Comparison of ENCODE assay signal across 8 mouse cellular contexts in genomic region chr10:121206002-121206742, GRCm38 (mm10).
DNase-seq lines count a peak whose midpoint lies in the region; ATAC-seq and TF ChIP-seq lines count a peak whose summit lies in the region.

No protein-coding gene starts in this region.

- H3K79me2 ChIP-seq in liver, adult 2 months (ENCODE audit: control insufficient read depth, insufficient read depth, low read length): no peaks in the 10 kb centered on the region

- no peaks in the 10 kb centered on the region for H3K9me3 ChIP-seq in liver, embryonic 11.5 days (ENCODE audit: control insufficient read depth, low read length)
- no peaks in the 10 kb centered on the region for H3K9me3 ChIP-seq in forebrain, postnatal 0 days (ENCODE audit: low read length)
- H3K9me3 ChIP-seq in hindbrain, embryonic 14.5 days (ENCODE audit: control insufficient read depth, low read length): no peaks in the 10 kb centered on the region

- H3K27me3 ChIP-seq in liver, adult 2 months (ENCODE audit: control insufficient read depth, insufficient read depth, low read length): no peaks in the 10 kb centered on the region
- no peaks in the 10 kb centered on the region for H3K27me3 ChIP-seq in liver, embryonic 11.5 days (replicated peaks; ENCODE audit: control insufficient read depth, insufficient read depth, low read length)
- peaks cover 22% of the 10 kb centered on the region for H3K27me3 ChIP-seq in forebrain, postnatal 0 days (ENCODE audit: insufficient read depth, low read length)
- peaks cover 29% of the 10 kb centered on the region for H3K27me3 ChIP-seq in hindbrain, embryonic 14.5 days (ENCODE audit: control insufficient read depth, insufficient read depth, low read length)

- ATAC-seq in liver, embryonic 11.5 days (replicated peaks; ENCODE audit: low FRiP score): no peak
- ATAC-seq in forebrain, postnatal 0 days: peak; percentile 93
- peak; percentile 97 for ATAC-seq in hindbrain, embryonic 14.5 days (ENCODE audit: low FRiP score)

- peaks cover 6% of the 10 kb centered on the region for H3K4me1 ChIP-seq in liver, adult 2 months (ENCODE audit: control insufficient read depth, insufficient read depth, low read length)
- H3K4me1 ChIP-seq in liver, embryonic 11.5 days (replicated peaks; ENCODE audit: control insufficient read depth, insufficient read depth, low read length): no peaks in the 10 kb centered on the region
- peaks cover 4% of the 10 kb centered on the region; the same call in 1 of the 2 replicates for H3K4me1 ChIP-seq in forebrain, postnatal 0 days (ENCODE audit: insufficient read depth)
- H3K4me1 ChIP-seq in hindbrain, embryonic 14.5 days (replicated peaks; ENCODE audit: control insufficient read depth, insufficient read depth, low read length): peaks cover 16% of the 10 kb centered on the region

- TF ChIP-seq POLR2A in liver, adult 2 months (IDR thresholded peaks at IDR 0.05; ENCODE audit: extremely low read depth, insufficient read depth, low read length): no peak

- 24% methylated on average over 15 of the region's 15 CpGs for WGBS in liver, adult 2 months
- 58% methylated on average over 15 of the region's 15 CpGs for WGBS in liver, embryonic 11.5 days
- WGBS in forebrain, postnatal 0 days: 7% methylated on average over 15 of the region's 15 CpGs
- WGBS in hindbrain, embryonic 14.5 days: 4% methylated on average over 15 of the region's 15 CpGs

- H3K4me3 ChIP-seq in liver, adult 2 months (ENCODE audit: insufficient read depth, low read depth, low read length): no peak overlapping the region
- H3K4me3 ChIP-seq in liver, embryonic 11.5 days (ENCODE audit: low read depth, low read length): no peak overlapping the region
- H3K4me3 ChIP-seq in forebrain, postnatal 0 days (ENCODE audit: low read depth, low read length): no peak overlapping the region
- no peak overlapping the region for H3K4me3 ChIP-seq in hindbrain, embryonic 14.5 days (replicated peaks; ENCODE audit: low read length)

- no peak overlapping the region for H3K9ac ChIP-seq in liver, adult 2 months (ENCODE audit: low read depth, low read length)
- H3K9ac ChIP-seq in liver, embryonic 11.5 days (ENCODE audit: low read depth, low read length): no peak overlapping the region
- H3K9ac ChIP-seq in forebrain, postnatal 0 days: no peak overlapping the region
- peak overlapping the region; percentile 22; the same call in 1 of the 2 replicates for H3K9ac ChIP-seq in hindbrain, embryonic 14.5 days

- H3K27ac ChIP-seq in liver, adult 2 months (replicated peaks; ENCODE audit: insufficient read depth, low read depth, low read length): peak overlapping the region; percentile 42
- no peak overlapping the region for H3K27ac ChIP-seq in liver, embryonic 11.5 days (ENCODE audit: low read depth, low read length)
- H3K27ac ChIP-seq in forebrain, postnatal 0 days (ENCODE audit: low read depth, low read length): peak overlapping the region; percentile 36; the same call in 1 of the 2 replicates
- H3K27ac ChIP-seq in hindbrain, embryonic 14.5 days: peak overlapping the region; percentile 74

- H3K36me3 ChIP-seq in liver, adult 2 months (ENCODE audit: control insufficient read depth, insufficient read depth, low read length): no peaks in the 10 kb centered on the region
- H3K36me3 ChIP-seq in liver, embryonic 11.5 days (ENCODE audit: control insufficient read depth, insufficient read depth, low read length): no peaks in the 10 kb centered on the region
- H3K36me3 ChIP-seq in forebrain, postnatal 0 days (ENCODE audit: insufficient read depth): no peaks in the 10 kb centered on the region
- no peaks in the 10 kb centered on the region for H3K36me3 ChIP-seq in hindbrain, embryonic 14.5 days (replicated peaks; ENCODE audit: control insufficient read depth, insufficient read depth)

- DNase-seq in liver, adult 2 months (ENCODE audit: extremely low read depth, low read depth, low spot score): peak; percentile 89
- no peak for DNase-seq in liver, embryonic 11.5 days (ENCODE audit: low spot score)
- DNase-seq in forebrain, postnatal 0 days: peak; percentile 83
- peak; percentile 85 for DNase-seq in hindbrain, embryonic 14.5 days (ENCODE audit: low spot score)
- DNase-seq in layer of hippocampus, postnatal 14 days (ENCODE audit: low spot score in 2 of 2): peak; percentile 47 to 82
- DNase-seq in lung, postnatal 10 days: peak; percentile 93
- peak; percentile 86 for DNase-seq in right cerebral cortex, postnatal 10 days (ENCODE audit: low spot score in 2 of 2)
- DNase-seq in thymus, adult 18-20 months: no peak

- no peak overlapping the region for H3K4me2 ChIP-seq in liver, embryonic 11.5 days
- H3K4me2 ChIP-seq in forebrain, postnatal 0 days (ENCODE audit: low read depth): peak overlapping the region; percentile 13; the same call in 1 of the 2 replicates
- H3K4me2 ChIP-seq in hindbrain, embryonic 14.5 days (replicated peaks): peak overlapping the region; percentile 17

- no peak for TF ChIP-seq CTCF in liver, adult 2 months (IDR thresholded peaks at IDR 0.05; ENCODE audit: low read depth, low read length)
- no peak for TF ChIP-seq CTCF in forebrain, postnatal 0 days (IDR thresholded peaks at IDR 0.05; ENCODE audit: low read depth)

Comparison
In these comparisons a context has a peak if more than half of its experiments do, and no peak if none do; other contexts are left out.
1. DNase-seq: peak in liver, adult 2 months (single experiment), forebrain, postnatal 0 days (single experiment), hindbrain, embryonic 14.5 days (single experiment), layer of hippocampus, postnatal 14 days (2 of 2), lung, postnatal 10 days (single experiment) and right cerebral cortex, postnatal 10 days (2 of 2); none in liver, embryonic 11.5 days (single experiment) and thymus, adult 18-20 months (0 of 2).